ENCODE assay signal across 14 mouse cellular contexts in the genomic region with DNA sequence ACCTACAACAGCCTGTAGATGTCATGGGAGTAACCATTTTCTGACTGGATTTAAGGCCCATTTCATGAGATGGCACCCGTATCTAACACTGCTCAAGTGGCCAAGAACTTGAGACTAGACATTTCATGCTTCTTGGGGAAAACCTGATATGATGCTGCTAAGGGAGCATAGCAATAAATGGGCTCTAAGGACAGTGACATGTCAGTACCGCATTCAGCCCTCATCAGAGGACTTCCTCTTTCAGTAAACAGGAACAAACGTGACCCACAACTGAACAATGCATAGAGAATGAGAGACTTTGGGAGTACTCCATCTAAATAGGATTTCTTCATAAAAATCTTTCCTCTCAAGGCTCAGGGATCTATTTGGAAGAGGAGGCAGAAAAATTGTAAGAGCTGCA.
"Had no signal": no experiment of that assay in that cellular context is flagged by ENCODE, and none has a peak within 500 bp of the region (broad histone marks: within the 10 kb centered on the region; RNA-seq: fewer than 3 reads in every experiment).

No protein-coding gene starts in this region.

- H3K4me2 ChIP-seq: limb, embryonic 13.5 days; liver, embryonic 15.5 days; midbrain, embryonic 12.5 days; neural tube, embryonic 15.5 days had no signal

- H3K27me3 ChIP-seq: limb, embryonic 13.5 days; liver, embryonic 15.5 days; midbrain, embryonic 12.5 days; neural tube, embryonic 15.5 days had no signal

- H3K27ac ChIP-seq: limb, embryonic 13.5 days; liver, embryonic 15.5 days; midbrain, embryonic 12.5 days; neural tube, embryonic 15.5 days had no signal

- H3K4me3 ChIP-seq: limb, embryonic 13.5 days; liver, embryonic 15.5 days; midbrain, embryonic 12.5 days; myocyte; neural tube, embryonic 15.5 days had no signal

- H3K9me3 ChIP-seq: limb, embryonic 13.5 days; liver, embryonic 15.5 days; midbrain, embryonic 12.5 days; neural tube, embryonic 15.5 days had no signal

- DNase-seq: kidney, adult 8-10 months; kidney, postnatal 36 days; left cerebral cortex, postnatal 4 days; lung, adult 2 months; lung, postnatal 10 days; lung, postnatal 4 days; retina, postnatal 1 day; right cerebral cortex, postnatal 14 days; thymus, postnatal 36 days had no signal

- H3K9ac ChIP-seq: limb, embryonic 13.5 days; liver, embryonic 15.5 days; midbrain, embryonic 12.5 days; neural tube, embryonic 15.5 days had no signal

- H3K4me1 ChIP-seq: limb, embryonic 13.5 days; midbrain, embryonic 12.5 days; neural tube, embryonic 15.5 days had no signal
